In the genomic region with DNA sequence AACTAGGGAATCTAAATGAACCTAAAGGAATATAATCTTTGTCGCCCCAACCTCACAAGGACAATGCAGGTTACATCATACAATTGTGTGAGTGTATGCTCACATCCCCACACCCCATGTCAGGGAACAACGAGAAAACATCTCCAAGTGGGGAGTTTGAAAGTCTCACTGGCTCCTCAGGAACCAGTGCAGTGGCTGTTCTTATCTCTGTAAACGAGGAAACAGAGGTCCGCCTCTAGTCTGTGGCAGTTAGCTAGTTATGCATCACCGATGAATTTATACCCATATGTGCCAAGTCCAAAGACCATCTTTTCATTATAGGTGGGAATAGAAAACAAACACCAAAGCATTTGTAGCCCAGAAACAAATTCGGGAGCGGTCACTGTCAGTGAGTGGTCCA, we compare ENCODE assay signal across 23 mouse cellular contexts.
DNase-seq lines count a peak whose midpoint lies in the region; ATAC-seq and TF ChIP-seq lines count a peak whose summit lies in the region.
"Had no signal": no experiment of that assay in that cellular context is flagged by ENCODE, and none has a peak within 500 bp of the region (broad histone marks: within the 10 kb centered on the region; RNA-seq: fewer than 3 reads in every experiment).

No protein-coding gene starts in this region.

- DNase-seq in 416B (ENCODE audit: low read depth) (peak; percentile 51), MEL (ENCODE audit: low read depth, low spot score) (peak; percentile 47)
- no peak for DNase-seq in lung, adult 2 months
- DNase-seq in cerebellum, postnatal 25 days = no peak
- no peak for DNase-seq in adrenal gland, postnatal 25 days
- DNase-seq: adrenal gland, adult 2 months; adrenal gland, postnatal 10 days; adrenal gland, postnatal 36 days; B cell, adult 2 months; cerebellum, adult 11-12 months; cerebellum, adult 2 months; cerebellum, adult 9-10 months; cerebellum, postnatal 10 days; cerebellum, postnatal 36 days; forebrain, postnatal 0 days had no signal

- H3K9me3 ChIP-seq in MEL (replicated peaks; ENCODE audit: insufficient read depth, low read length) = no peaks in the 10 kb centered on the region
- H3K9me3 ChIP-seq: embryonic facial prominence, embryonic 10.5 days; embryonic facial prominence, embryonic 12.5 days; forebrain, embryonic 13.5 days; forebrain, embryonic 15.5 days; G1E had no signal

- H3K36me3 ChIP-seq in MEL (ENCODE audit: control insufficient read depth in 1 of 2, insufficient read depth in 2 of 2, low read length in 2 of 2) = peaks cover 0 to 2% of the 10 kb centered on the region in 2 experiments; a peak in 2 of 4 replicates
- H3K36me3 ChIP-seq: embryonic facial prominence, embryonic 10.5 days had no signal

- TF ChIP-seq RAD21 in MEL (IDR thresholded peaks at IDR 0.05; ENCODE audit: low read depth, low read length) = no peak

- no peak for TF ChIP-seq CTCF in MEL (IDR thresholded peaks at IDR 0.05 in 2 of 3, conservative IDR thresholded peaks at IDR 0.05 in 1 of 3; ENCODE audit: control insufficient read depth in 1 of 3, insufficient read depth in 1 of 3, low read depth in 2 of 3, low read length in 3 of 3, poor library complexity in 1 of 3, severe bottlenecking in 1 of 3)
- no peak for TF ChIP-seq CTCF in lung, adult 2 months (IDR thresholded peaks at IDR 0.05; ENCODE audit: insufficient read depth, low read length)

- 80% methylated on average over 7 of the region's 7 CpGs for WGBS in lung, adult 2 months

- H3K4me1 ChIP-seq in MEL (ENCODE audit: control insufficient read depth in 1 of 2, insufficient read depth in 2 of 2, low read length in 2 of 2) = peaks cover 0 to 2% of the 10 kb centered on the region in 2 experiments; a peak in 2 of 4 replicates
- H3K4me1 ChIP-seq in lung, adult 2 months (ENCODE audit: control insufficient read depth, insufficient read depth, low read length) = no peaks in the 10 kb centered on the region; the same call in 1 of the 2 replicates
- H3K4me1 ChIP-seq: forebrain, embryonic 13.5 days; forebrain, embryonic 15.5 days had no signal

- no peak for TF ChIP-seq POLR2A in MEL (IDR thresholded peaks at IDR 0.05; ENCODE audit: control insufficient read depth in 1 of 2, insufficient read depth in 1 of 2, low read depth in 1 of 2, low read length in 2 of 2, poor library complexity in 1 of 2)
- TF ChIP-seq POLR2A in lung, adult 2 months (IDR thresholded peaks at IDR 0.05; ENCODE audit: borderline replicate concordance, extremely low read depth, low read depth, low read length) = no peak

- H3K27ac ChIP-seq in MEL (ENCODE audit: control insufficient read depth, low read depth, low read length) = no peak overlapping the region
- H3K27ac ChIP-seq: embryonic facial prominence, embryonic 10.5 days; embryonic facial prominence, embryonic 12.5 days; forebrain, embryonic 13.5 days; forebrain, embryonic 15.5 days had no signal

- no peaks in the 10 kb centered on the region for H3K79me2 ChIP-seq in MEL (ENCODE audit: control insufficient read depth, insufficient read depth, low read length, poor library complexity)

- ATAC-seq in megakaryocyte progenitor cell, adult 5-6 weeks (replicated peaks; ENCODE audit: poor library complexity) = peak; percentile 43; the same call in 1 of the 2 replicates
- ATAC-seq: CD4-positive, CD25-positive, alpha-beta regulatory T cell, adult 4 months; forebrain, embryonic 13.5 days; forebrain, embryonic 15.5 days; forebrain, postnatal 0 days had no signal

- H3K27me3 ChIP-seq in MEL (ENCODE audit: control insufficient read depth in 1 of 2, insufficient read depth in 2 of 2, low read length in 2 of 2) = no peaks in the 10 kb centered on the region
- H3K27me3 ChIP-seq: CH12.LX; embryonic facial prominence, embryonic 12.5 days; forebrain, embryonic 13.5 days; forebrain, embryonic 15.5 days had no signal

- H3K4me3 ChIP-seq in MEL (ENCODE audit: control insufficient read depth in 1 of 2, insufficient read depth in 1 of 2, low read depth in 2 of 2, low read length in 2 of 2) = no peak overlapping the region
- no peak overlapping the region for H3K4me3 ChIP-seq in lung, adult 2 months (replicated peaks; ENCODE audit: extremely low read depth, low read depth, low read length)
- H3K4me3 ChIP-seq: embryonic facial prominence, embryonic 10.5 days; embryonic facial prominence, embryonic 12.5 days; forebrain, embryonic 13.5 days; forebrain, embryonic 15.5 days had no signal

- TF ChIP-seq EP300 in MEL (IDR thresholded peaks at IDR 0.05; ENCODE audit: low read depth in 1 of 2, low read length in 2 of 2) = peak in 1 of 2 experiments; percentile 19; a peak in 1 of 4 replicates

- no peak overlapping the region for H3K9ac ChIP-seq in MEL (ENCODE audit: control insufficient read depth, low read depth, low read length, poor library complexity, severe bottlenecking)
- H3K9ac ChIP-seq: embryonic facial prominence, embryonic 12.5 days; forebrain, embryonic 13.5 days; forebrain, embryonic 15.5 days; forebrain, postnatal 0 days had no signal

TF ChIP-seq in MEL, 35 proteins besides CTCF, POLR2A, EP300 and RAD21:
- TF ChIP-seq GATA1 (IDR thresholded peaks at IDR 0.05; ENCODE audit: low read depth, low read length) (peak; percentile 39), USF1 (IDR thresholded peaks at IDR 0.05; ENCODE audit: low read depth, low read length) (no peak)

Comparison
In these comparisons a context has a peak if more than half of its experiments do, and no peak if none do; other contexts are left out.
1. DNase-seq: peak in 416B (single experiment) and MEL (single experiment); none in lung, adult 2 months (single experiment), cerebellum, postnatal 25 days (0 of 2) and adrenal gland, postnatal 25 days (single experiment).